In genomic region chr10:107315681-107316080, GRCm38 (mm10) we compare ENCODE assay signal across 28 mouse cellular contexts. TPM values are rescaled to one million over a fixed set of nuclear protein-coding genes. Genes with fewer than 3 reads are reported as not detected.
DNase-seq lines count a peak whose midpoint lies in the region; ATAC-seq and TF ChIP-seq lines count a peak whose summit lies in the region.
"Had no signal": no experiment of that assay in that cellular context is flagged by ENCODE, and none has a peak within 500 bp of the region (broad histone marks: within the 10 kb centered on the region; RNA-seq: fewer than 3 reads in every experiment).

No protein-coding gene starts in this region.

- H3K4me1 ChIP-seq in kidney, adult 2 months (ENCODE audit: control insufficient read depth, insufficient read depth, low read length), result peaks cover 4% of the 10 kb centered on the region; the same call in 1 of the 2 replicates
- H3K4me1 ChIP-seq in liver, adult 2 months (ENCODE audit: control insufficient read depth, insufficient read depth, low read length), result peaks cover 28% of the 10 kb centered on the region
- H3K4me1 ChIP-seq in liver, embryonic 15.5 days (replicated peaks), result no peaks in the 10 kb centered on the region
- H3K4me1 ChIP-seq: embryonic facial prominence, embryonic 10.5 days; embryonic facial prominence, embryonic 13.5 days; forebrain, embryonic 12.5 days; forebrain, embryonic 15.5 days; heart, embryonic 12.5 days; heart, embryonic 15.5 days; hindbrain, embryonic 10.5 days had no signal

- no peak overlapping the region for H3K9ac ChIP-seq in liver, adult 2 months (ENCODE audit: low read depth, low read length)
- H3K9ac ChIP-seq in liver, embryonic 15.5 days, result no peak overlapping the region
- H3K9ac ChIP-seq: embryonic facial prominence, embryonic 13.5 days; forebrain, embryonic 12.5 days; forebrain, embryonic 15.5 days; heart, embryonic 12.5 days; heart, embryonic 15.5 days; hindbrain, embryonic 13.5 days had no signal

- H3K79me2 ChIP-seq in liver, adult 2 months (ENCODE audit: control insufficient read depth, insufficient read depth, low read length), result peaks cover 11% of the 10 kb centered on the region; the same call in 1 of the 2 replicates

- H3K9me3 ChIP-seq in liver, embryonic 15.5 days (replicated peaks), result no peaks in the 10 kb centered on the region
- H3K9me3 ChIP-seq: embryonic facial prominence, embryonic 10.5 days; embryonic facial prominence, embryonic 13.5 days; forebrain, embryonic 12.5 days; forebrain, embryonic 15.5 days; heart, embryonic 12.5 days; heart, embryonic 15.5 days; hindbrain, embryonic 10.5 days; hindbrain, embryonic 13.5 days had no signal

- H3K4me2 ChIP-seq in liver, embryonic 15.5 days, result peak overlapping the region; percentile 7; the same call in 1 of the 2 replicates
- H3K4me2 ChIP-seq: embryonic facial prominence, embryonic 13.5 days; forebrain, embryonic 12.5 days; forebrain, embryonic 15.5 days; heart, embryonic 12.5 days; heart, embryonic 15.5 days; hindbrain, embryonic 13.5 days had no signal

- no peaks in the 10 kb centered on the region for H3K27me3 ChIP-seq in kidney, adult 2 months (replicated peaks; ENCODE audit: control insufficient read depth, insufficient read depth, low read length)
- H3K27me3 ChIP-seq in liver, adult 2 months (ENCODE audit: control insufficient read depth, insufficient read depth, low read length), result no peaks in the 10 kb centered on the region
- H3K27me3 ChIP-seq in liver, embryonic 15.5 days, result no peaks in the 10 kb centered on the region
- H3K27me3 ChIP-seq: embryonic facial prominence, embryonic 13.5 days; forebrain, embryonic 12.5 days; forebrain, embryonic 15.5 days; heart, embryonic 12.5 days; heart, embryonic 15.5 days; hindbrain, embryonic 13.5 days had no signal

- no peaks in the 10 kb centered on the region for H3K36me3 ChIP-seq in kidney, adult 2 months (ENCODE audit: control insufficient read depth, insufficient read depth, low read length)
- no peaks in the 10 kb centered on the region; the same call in 1 of the 2 replicates for H3K36me3 ChIP-seq in liver, adult 2 months (ENCODE audit: control insufficient read depth, insufficient read depth, low read length)
- no peaks in the 10 kb centered on the region for H3K36me3 ChIP-seq in liver, embryonic 15.5 days (replicated peaks)
- H3K36me3 ChIP-seq: embryonic facial prominence, embryonic 10.5 days; embryonic facial prominence, embryonic 13.5 days; forebrain, embryonic 12.5 days; forebrain, embryonic 15.5 days; heart, embryonic 12.5 days; heart, embryonic 15.5 days; hindbrain, embryonic 10.5 days; hindbrain, embryonic 13.5 days had no signal

- peak overlapping the region; percentile 85 for H3K27ac ChIP-seq in kidney, adult 2 months (ENCODE audit: insufficient read depth, low read depth, low read length)
- peak overlapping the region; percentile 79 for H3K27ac ChIP-seq in liver, adult 2 months (replicated peaks; ENCODE audit: insufficient read depth, low read depth, low read length)
- H3K27ac ChIP-seq in liver, embryonic 15.5 days (replicated peaks), result 0 out of 2 replicates have a peak overlapping the region, but pooled peaks have one; percentile 34
- H3K27ac ChIP-seq: embryonic facial prominence, embryonic 10.5 days; embryonic facial prominence, embryonic 13.5 days; forebrain, embryonic 12.5 days; forebrain, embryonic 15.5 days; heart, embryonic 15.5 days; hindbrain, embryonic 10.5 days; hindbrain, embryonic 13.5 days had no signal

- TF ChIP-seq CTCF in kidney, adult 2 months (conservative IDR thresholded peaks at IDR 0.05; ENCODE audit: insufficient read depth, insufficient read length, low read depth, low read length), result no peak
- TF ChIP-seq CTCF in liver, adult 2 months (IDR thresholded peaks at IDR 0.05; ENCODE audit: low read depth, low read length), result no peak

- TF ChIP-seq POLR2A in kidney, adult 2 months (IDR thresholded peaks at IDR 0.05; ENCODE audit: low read depth, low read length), result no peak
- TF ChIP-seq POLR2A in liver, adult 2 months (IDR thresholded peaks at IDR 0.05; ENCODE audit: extremely low read depth, insufficient read depth, low read length), result no peak

- H3K4me3 ChIP-seq in kidney, adult 2 months (ENCODE audit: insufficient read depth, low read depth, low read length), result no peak overlapping the region
- no peak overlapping the region for H3K4me3 ChIP-seq in liver, adult 2 months (ENCODE audit: insufficient read depth, low read depth, low read length)
- no peak overlapping the region for H3K4me3 ChIP-seq in liver, embryonic 15.5 days (replicated peaks)
- H3K4me3 ChIP-seq: embryonic facial prominence, embryonic 10.5 days; embryonic facial prominence, embryonic 13.5 days; erythroblast, embryonic 14.5 days; forebrain, embryonic 12.5 days; forebrain, embryonic 15.5 days; heart, embryonic 12.5 days; heart, embryonic 15.5 days; hindbrain, embryonic 10.5 days; hindbrain, embryonic 13.5 days had no signal

- ATAC-seq in liver, embryonic 15.5 days (ENCODE audit: insufficient read depth), result no peak
- ATAC-seq: CD4-positive, CD25-positive, alpha-beta regulatory T cell, adult 4 months; forebrain, embryonic 15.5 days had no signal

- peak; percentile 62 for DNase-seq in kidney, adult 2 months
- no peak for DNase-seq in kidney, adult 18-20 months
- no peak for DNase-seq in liver, adult 2 months (ENCODE audit: extremely low read depth, low read depth, low spot score)
- no peak for DNase-seq in liver
- DNase-seq in spleen, adult 12 weeks (ENCODE audit: low spot score), result no peak
- DNase-seq: adrenal gland, adult 2 months; adrenal gland, postnatal 14 days; cerebellum, adult 11 months; cerebellum, adult 2 months; cerebellum, postnatal 10 days; cerebellum, postnatal 36 days; embryo, embryonic 11 days; gastrocnemius, postnatal 25 days; heart, adult 18-20 months; heart, postnatal 10 days; heart, postnatal 36 days had no signal

- 56% methylated on average over 5 of the region's 5 CpGs for WGBS in kidney, adult 2 months
- 15% methylated on average over 5 of the region's 5 CpGs for WGBS in liver, adult 2 months
- WGBS in liver, embryonic 15.5 days (ENCODE audit: insufficient replicate concordance), result 55% methylated on average over 5 of the region's 5 CpGs

RNA-seq across cellular contexts. Expression of gene Lin7a, which starts 44.2 kb away (rescaled TPM):
- 1.2 and 1.6 TPM in 2 replicates for polyA plus RNA-seq in kidney, adult 2 months (2012; rRNA removed)
- 16.1 and 28.2 TPM in 2 replicates for total RNA-seq in liver, adult 2 months (2014; rRNA removed)
- 3.4 and 4.4 TPM in 2 replicates for polyA plus RNA-seq in liver, adult 2 months (2012; rRNA removed)
- 1.3 and 1.4 TPM in 2 replicates for polyA plus RNA-seq in liver, embryonic 15.5 days (2015; fragmentation: Nextera tagmentation; extraction: Ambion mirVana)
- total RNA-seq: MEL had no signal
- polyA plus RNA-seq: CD4-positive, CD25-positive, alpha-beta regulatory T cell, adult 4 months; erythroblast, embryonic 14.5 days had no signal

Comparison
In these comparisons a context has a peak if more than half of its experiments do, and no peak if none do; other contexts are left out.
1. H3K27ac ChIP-seq: peak in every context shown above with its lines; median percentile 85 in kidney, adult 2 months; 79 in liver, adult 2 months; 34 in liver, embryonic 15.5 days.